Mouse (Mus musculus) kidney, adult 2 months (tissue): ENCODE data around the gene Dnajc14. TPM values are rescaled to one million over a fixed set of nuclear protein-coding genes. Genes with fewer than 3 reads are reported as not detected.

Experiments
- DNase-seq: peaks from one replicate; pipeline ENCODE4 v3.0.0; 2021
- H3K27ac ChIP-seq: fragments of 200-500 bp; 2 replicates; pipeline ENCODE4 v1.5.1; 2012; ENCODE audit warnings: low read depth, low read length, control low read depth, inconsistent platforms; ENCODE audit not compliant: insufficient read depth
- H3K27me3 ChIP-seq: fragments of 200-500 bp; replicated peaks from 2 replicates; pipeline ENCODE4 v1.6.1; 2012; ENCODE audit warnings: mild to moderate bottlenecking, moderate library complexity, low read length, inconsistent platforms; ENCODE audit not compliant: control insufficient read depth, insufficient read depth
- H3K36me3 ChIP-seq: fragments of 200-500 bp; 2 replicates; pipeline ENCODE4 v1.6.1; 2012; ENCODE audit warnings: mild to moderate bottlenecking, moderate library complexity, low read length, inconsistent platforms; ENCODE audit not compliant: control insufficient read depth, insufficient read depth
- H3K4me1 ChIP-seq: fragments of 200-500 bp; 2 replicates; pipeline ENCODE4 v1.6.1; 2011; ENCODE audit warnings: low read length; ENCODE audit not compliant: control insufficient read depth, insufficient read depth
- H3K4me3 ChIP-seq: fragments of 200-500 bp; 2 replicates; pipeline ENCODE4 v1.5.1; 2011; ENCODE audit warnings: mild to moderate bottlenecking, low read depth, low read length, control low read depth; ENCODE audit not compliant: insufficient read depth
- CTCF ChIP-seq: fragments of 200-500 bp; conservative IDR thresholded peaks from 2 replicates; pipeline ENCODE4 v1.5.1; 2011; ENCODE audit warnings: low read depth, mild to moderate bottlenecking, control low read depth, low read length, moderate library complexity, mixed read lengths; ENCODE audit not compliant: insufficient read depth, insufficient read length
- POLR2A ChIP-seq: fragments of 200-500 bp; IDR thresholded peaks from one replicate; pipeline ENCODE4 v1.6.1; 2011; ENCODE audit warnings: low read depth, low read length, control low read depth
- WGBS: fragments of 180-500 bp; shearing (Covaris S2); methylation state at CpG from one replicate; pipeline ENCODE4 v1.1.7; 2018; 5-methylcytosine and 5-hydroxymethylcytosine counted together
- polyA plus RNA-seq: library from polyadenylated mRNA; depleted of rRNA; stranded (reverse); fragments of >200 nt; gene quantifications from 2 replicates; pipeline ENCODE4 v1.2.3, GENCODE M21; 2012; rRNA removed

Gene Dnajc14
- polyA plus RNA-seq = 16.2 and 17.3 TPM in 2 replicates

- Histone ChIP-seq H3K27me3 (no peaks in the 10 kb centered on the region), H3K27ac (peak within 1 kb of the TSS; percentile 88), H3K36me3 (no peaks in the 10 kb centered on the region), H3K4me1 (peaks cover 12% of the 10 kb centered on the region; the same call in 1 of the 2 replicates), H3K4me3 (peak within 1 kb of the TSS; percentile 86)
- TF ChIP-seq CTCF (no peak), POLR2A (no peak)
- 2% methylated on average over 14 of the region's 14 CpGs for WGBS
- DNase-seq = peak; percentile 58
Observed at GRCm38 (mm10) chr10:128803771-128804270, at the start of gene Dnajc14. Dnajc14 (plus strand) TSS chr10:128804062.

- Histone ChIP-seq H3K4me3 (no peak overlapping the region), H3K27me3 (no peaks in the 10 kb centered on the region), H3K4me1 (no peaks in the 10 kb centered on the region), H3K27ac (no peak overlapping the region), H3K36me3 (no peaks in the 10 kb centered on the region)
- WGBS = 86% methylated on average over 2 of the region's 2 CpGs
- TF ChIP-seq CTCF = peak; percentile 7; the same call in 1 of the 2 replicates
- no peak for TF ChIP-seq POLR2A
- DNase-seq = peak; percentile 21
Observed at GRCm38 (mm10) chr10:128772895-128773294, 31.0 kb upstream of the Dnajc14 start.

GRCm38 (mm10) chr10:128773685-128774084 lies 30.2 kb upstream of the Dnajc14 start:
- DNase-seq = no peak
- Histone ChIP-seq H3K27ac (no peak overlapping the region), H3K4me1 (peaks cover 3% of the 10 kb centered on the region; the same call in 1 of the 2 replicates), H3K36me3 (no peaks in the 10 kb centered on the region), H3K27me3 (no peaks in the 10 kb centered on the region), H3K4me3 (no peak overlapping the region)
- WGBS = 19% methylated on average over 5 of the region's 5 CpGs
- TF ChIP-seq POLR2A (no peak), CTCF (peak; percentile 39)

- H3K27me3 ChIP-seq = no peaks in the 10 kb centered on the region
- peaks cover 3% of the 10 kb centered on the region; the same call in 1 of the 2 replicates for H3K4me1 ChIP-seq
- H3K4me3 ChIP-seq = no peak overlapping the region
- peak overlapping the region; percentile 83 for H3K27ac ChIP-seq
- WGBS = 90% methylated on average over 2 of the region's 2 CpGs
- no peaks in the 10 kb centered on the region for H3K36me3 ChIP-seq
- no peak for DNase-seq
- TF ChIP-seq POLR2A (no peak), CTCF (no peak)
Observed at GRCm38 (mm10) chr10:128778441-128778840, 25.4 kb upstream of the Dnajc14 start.

GRCm38 (mm10) chr10:128779011-128779795 lies 24.7 kb upstream of the Dnajc14 start:
- DNase-seq = peak; percentile 88
- TF ChIP-seq POLR2A (no peak), CTCF (no peak)
- H3K4me3 ChIP-seq = no peak overlapping the region
- peaks cover 3% of the 10 kb centered on the region; the same call in 1 of the 2 replicates for H3K4me1 ChIP-seq
- 17% methylated on average over 8 of the region's 8 CpGs for WGBS
- no peaks in the 10 kb centered on the region for H3K27me3 ChIP-seq
- peak overlapping the region; percentile 83 for H3K27ac ChIP-seq
- H3K36me3 ChIP-seq = no peaks in the 10 kb centered on the region

- peaks cover 3% of the 10 kb centered on the region; the same call in 1 of the 2 replicates for H3K4me1 ChIP-seq
- no peak for DNase-seq
- WGBS = 94% methylated on average over 1 of the region's 1 CpGs
- no peak overlapping the region for H3K4me3 ChIP-seq
- no peaks in the 10 kb centered on the region for H3K27me3 ChIP-seq
- H3K36me3 ChIP-seq = no peaks in the 10 kb centered on the region
- TF ChIP-seq POLR2A (no peak), CTCF (no peak)
- H3K27ac ChIP-seq = no peak overlapping the region
Observed at GRCm38 (mm10) chr10:128780200-128780599, 23.7 kb upstream of the Dnajc14 start.
